Mouse (Mus musculus) midbrain, postnatal 0 days (tissue): Measurements from ENCODE around the gene Ndrg4. TPM values are rescaled to one million over a fixed set of nuclear protein-coding genes. Genes with fewer than 3 reads are reported as not detected.

Experiments
- ATAC-seq: fragments of 200-750 bp; cut with Nextera tagmentation; 2 replicates; pipeline ENCODE4 v1.8.0; 2017; ENCODE audit warnings: moderate number of reproducible peaks, mild to moderate bottlenecking, moderate TSS enrichment, moderate library complexity; ENCODE audit not compliant: low FRiP score
- DNase-seq: peaks from one replicate; pipeline ENCODE4 v3.0.0-alpha.2; 2015; ENCODE audit warnings: low spot score
- H3K27ac ChIP-seq: fragments of 300-500 bp; sonication (generic); 2 replicates; pipeline ENCODE4 v1.5.1; 2014; ENCODE audit warnings: low read depth, mild to moderate bottlenecking, low read length, mixed read lengths
- H3K27me3 ChIP-seq: fragments of 300-500 bp; sonication (generic); 2 replicates; pipeline ENCODE4 v1.6.1; 2014; ENCODE audit warnings: low read length, control low read depth, mixed read lengths; ENCODE audit not compliant: insufficient read depth
- H3K36me3 ChIP-seq: fragments of 300-500 bp; sonication (generic); 2 replicates; pipeline ENCODE4 v1.6.1; 2014; ENCODE audit warnings: low read length, control low read depth, mixed read lengths; ENCODE audit not compliant: insufficient read depth
- H3K4me1 ChIP-seq: fragments of 300-500 bp; sonication (generic); 2 replicates; pipeline ENCODE4 v1.6.1; 2014; ENCODE audit warnings: mild to moderate bottlenecking, control low read depth, antibody characterized with exemption, low read length, mixed read lengths; ENCODE audit not compliant: insufficient read depth
- H3K4me2 ChIP-seq: fragments of 300-500 bp; sonication (generic); 2 replicates; pipeline ENCODE4 v1.6.1; 2014; ENCODE audit warnings: low read depth, mild to moderate bottlenecking, low read length, mixed read lengths; ENCODE audit not compliant: poor library complexity, severe bottlenecking
- H3K4me3 ChIP-seq: fragments of 300-500 bp; sonication (generic); 2 replicates; pipeline ENCODE4 v1.5.1; 2014; ENCODE audit warnings: low read depth, mild to moderate bottlenecking, low read length, moderate library complexity
- H3K9ac ChIP-seq: fragments of 300-500 bp; sonication (generic); replicated peaks from 2 replicates; pipeline ENCODE4 v1.6.1; 2014; ENCODE audit warnings: mild to moderate bottlenecking, low read length, moderate library complexity, mixed read lengths; ENCODE audit not compliant: poor library complexity, severe bottlenecking
- H3K9me3 ChIP-seq: fragments of 300-500 bp; sonication (generic); 2 replicates; pipeline ENCODE4 v1.6.1; 2016; ENCODE audit warnings: low read length, control low read depth
- CTCF ChIP-seq: IDR thresholded peaks from 2 replicates; pipeline ENCODE4 v1.5.1; 2016; ENCODE audit warnings: antibody characterized with exemption, mild to moderate bottlenecking
- WGBS: fragments of 180-500 bp; shearing (Covaris S2); extraction: QIAGEN DNeasy Blood & Tissue Kit; methylation state at CpG from one replicate; pipeline ENCODE4 v1.1.7; 2014; 5-methylcytosine and 5-hydroxymethylcytosine counted together
- polyA plus RNA-seq: library from polyadenylated mRNA; unstranded; fragments of >200 nt; fragmentation: Nextera tagmentation; extraction: Ambion mirVana; gene quantifications from 2 replicates; pipeline ENCODE4 v1.2.1, GENCODE M21; 2015
- total RNA-seq: library from RNA; depleted of rRNA; stranded (reverse); fragments of >200 nt; gene quantifications from 2 replicates; pipeline ENCODE4 v1.2.3, GENCODE M21; 2014

Gene Ndrg4
- total and polyA plus RNA-seq, 2 experiments from 2014 or later, result 641 to 937 TPM

DNA sequence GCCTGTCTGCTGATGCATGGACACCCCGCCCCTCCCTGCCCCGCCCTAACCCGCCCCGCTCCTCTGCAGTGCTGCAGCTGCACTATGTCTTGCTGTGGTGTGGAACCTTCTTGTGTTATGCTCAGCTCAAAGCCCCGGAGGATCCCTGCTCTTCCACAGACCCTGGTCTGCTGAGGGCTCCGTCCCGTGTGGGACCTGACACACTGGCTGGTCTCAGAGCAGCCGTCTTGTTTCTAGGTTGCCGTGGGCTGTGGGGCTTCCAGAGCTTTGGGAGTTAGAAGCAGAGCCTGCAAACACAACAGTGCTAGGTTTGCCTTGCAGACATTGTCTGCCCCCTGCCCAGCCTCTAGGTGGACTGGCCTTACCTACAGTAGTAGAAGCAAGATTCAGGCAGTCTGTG, 35.6 kb downstream of the Ndrg4 start:
- TF ChIP-seq CTCF, result no peak
- Histone ChIP-seq H3K27ac (no peak overlapping the region), H3K4me3 (no peak overlapping the region), H3K36me3 (peaks cover 63% of the 10 kb centered on the region), H3K4me1 (peaks cover 3% of the 10 kb centered on the region; the same call in 1 of the 2 replicates), H3K4me2 (no peak overlapping the region), H3K9ac (no peak overlapping the region), H3K27me3 (no peaks in the 10 kb centered on the region), H3K9me3 (no peaks in the 10 kb centered on the region)
- ATAC-seq, result no peak
- DNase-seq, result no peak
- 87% methylated on average over 9 of the region's 9 CpGs for WGBS

DNA sequence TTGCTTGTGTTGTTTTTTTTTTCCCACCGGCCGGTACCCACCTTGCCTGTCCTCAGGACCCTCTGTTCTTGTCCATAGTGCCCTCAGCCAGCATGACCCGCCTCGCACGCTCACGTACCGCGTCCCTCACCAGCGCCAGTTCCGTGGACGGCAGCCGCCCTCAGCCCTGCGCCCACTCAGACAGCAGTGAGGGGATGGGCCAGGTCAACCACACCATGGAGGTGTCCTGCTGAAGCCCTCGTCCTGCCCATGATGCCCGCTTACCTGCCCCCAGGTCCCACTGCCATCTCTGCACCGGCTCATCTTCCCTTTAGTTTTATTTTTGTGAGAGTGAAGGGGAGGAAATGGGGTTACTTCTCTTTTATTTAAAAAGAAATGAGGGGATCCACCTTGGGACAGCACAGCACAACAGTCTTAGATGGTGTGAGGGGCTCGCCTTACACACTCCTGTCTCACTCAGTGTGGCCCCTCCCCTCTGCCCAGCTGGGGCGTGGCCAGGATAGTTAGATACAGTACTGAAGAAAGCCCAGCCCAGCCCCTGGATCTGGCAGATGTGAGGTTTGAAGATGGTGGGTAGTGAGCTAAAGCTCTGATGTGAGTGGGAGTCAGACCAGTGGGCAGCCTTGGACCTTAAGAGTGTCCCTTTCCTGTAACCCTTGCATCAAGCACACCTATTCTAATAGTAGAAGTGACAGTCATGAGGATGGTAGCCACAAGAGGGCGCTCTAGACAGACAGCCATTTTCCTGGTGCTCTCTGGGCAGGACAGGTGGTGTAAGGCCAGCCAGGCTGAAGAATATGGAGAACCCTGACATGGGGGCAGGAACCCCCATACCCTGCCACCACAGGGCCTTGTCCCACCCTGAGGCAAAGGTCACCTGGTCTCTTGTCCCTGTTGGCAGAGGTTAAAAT, 36.6 kb downstream of the Ndrg4 start:
- 80% methylated on average over 19 of the region's 19 CpGs for WGBS
- Histone ChIP-seq H3K4me3 (no peak overlapping the region), H3K9ac (no peak overlapping the region), H3K9me3 (no peaks in the 10 kb centered on the region), H3K36me3 (peaks cover 55% of the 10 kb centered on the region), H3K27me3 (no peaks in the 10 kb centered on the region), H3K27ac (no peak overlapping the region), H3K4me1 (peaks cover 3% of the 10 kb centered on the region; the same call in 1 of the 2 replicates), H3K4me2 (no peak overlapping the region)
- DNase-seq (peak; percentile 67), ATAC-seq (peak; percentile 14; the same call in 1 of the 2 replicates)
- peak; percentile 86 for TF ChIP-seq CTCF

DNA sequence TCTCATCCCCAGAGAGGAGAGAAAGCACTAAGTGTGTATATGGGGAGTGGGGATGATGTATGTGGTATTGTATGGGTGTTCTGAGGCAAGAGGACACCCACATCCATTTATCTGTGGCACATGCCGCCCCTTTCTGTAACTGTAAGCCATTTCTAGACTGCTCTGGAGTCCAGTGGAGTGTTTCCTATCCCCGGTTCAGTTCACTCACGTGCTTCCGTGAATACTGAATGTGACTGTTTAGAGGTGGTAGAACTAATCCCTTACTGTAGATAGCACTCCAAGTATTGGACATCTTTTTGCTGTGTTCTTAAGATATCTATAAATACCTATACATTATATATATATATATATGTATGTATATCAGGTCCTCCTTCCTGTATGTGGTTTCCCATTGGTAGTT, 37.6 kb downstream of the Ndrg4 start:
- Histone ChIP-seq H3K4me1 (peaks cover 3% of the 10 kb centered on the region; the same call in 1 of the 2 replicates), H3K9me3 (no peaks in the 10 kb centered on the region), H3K27ac (no peak overlapping the region), H3K27me3 (no peaks in the 10 kb centered on the region), H3K9ac (no peak overlapping the region), H3K36me3 (peaks cover 49% of the 10 kb centered on the region), H3K4me2 (no peak overlapping the region), H3K4me3 (no peak overlapping the region)
- no peak for DNase-seq
- no peak for ATAC-seq
- no peak for TF ChIP-seq CTCF
- 89% methylated on average over 4 of the region's 4 CpGs for WGBS

DNA sequence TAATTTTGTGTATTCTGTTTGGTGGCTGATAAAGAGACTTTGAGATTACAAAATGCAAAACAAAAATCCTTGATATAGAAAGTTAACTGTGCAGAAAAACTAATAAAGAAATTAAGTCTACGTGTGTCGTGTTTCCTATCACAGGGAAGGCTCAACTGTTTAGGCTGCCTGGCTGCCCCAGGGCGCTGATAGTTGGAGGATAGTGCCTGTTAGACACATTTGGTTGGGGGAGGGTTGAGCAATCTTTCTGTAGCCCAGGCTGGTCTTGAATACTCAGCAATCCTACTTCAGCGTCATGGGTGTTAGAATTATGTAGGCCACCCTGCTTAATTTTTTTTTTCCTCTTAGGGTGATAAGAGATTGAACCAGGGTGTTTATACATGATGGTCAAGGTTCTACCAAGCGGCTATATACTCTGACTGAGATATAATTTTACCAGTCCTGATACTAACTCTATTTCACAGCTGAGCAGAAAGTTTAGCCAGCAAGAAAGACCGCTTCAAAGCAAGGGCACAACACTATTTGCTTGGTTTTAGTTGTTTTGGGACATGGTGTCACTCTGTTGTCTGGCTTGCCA, 38.1 kb downstream of the Ndrg4 start:
- Histone ChIP-seq H3K4me2 (peak overlapping the region; percentile 95), H3K4me1 (peaks cover 3% of the 10 kb centered on the region; the same call in 1 of the 2 replicates), H3K4me3 (peak overlapping the region; percentile 79; the same call in 1 of the 2 replicates), H3K27me3 (no peaks in the 10 kb centered on the region), H3K9ac (no peak overlapping the region), H3K9me3 (no peaks in the 10 kb centered on the region), H3K27ac (no peak overlapping the region), H3K36me3 (peaks cover 48% of the 10 kb centered on the region)
- WGBS, result 88% methylated on average over 6 of the region's 6 CpGs
- no peak for ATAC-seq
- DNase-seq, result no peak
- TF ChIP-seq CTCF, result no peak

DNA sequence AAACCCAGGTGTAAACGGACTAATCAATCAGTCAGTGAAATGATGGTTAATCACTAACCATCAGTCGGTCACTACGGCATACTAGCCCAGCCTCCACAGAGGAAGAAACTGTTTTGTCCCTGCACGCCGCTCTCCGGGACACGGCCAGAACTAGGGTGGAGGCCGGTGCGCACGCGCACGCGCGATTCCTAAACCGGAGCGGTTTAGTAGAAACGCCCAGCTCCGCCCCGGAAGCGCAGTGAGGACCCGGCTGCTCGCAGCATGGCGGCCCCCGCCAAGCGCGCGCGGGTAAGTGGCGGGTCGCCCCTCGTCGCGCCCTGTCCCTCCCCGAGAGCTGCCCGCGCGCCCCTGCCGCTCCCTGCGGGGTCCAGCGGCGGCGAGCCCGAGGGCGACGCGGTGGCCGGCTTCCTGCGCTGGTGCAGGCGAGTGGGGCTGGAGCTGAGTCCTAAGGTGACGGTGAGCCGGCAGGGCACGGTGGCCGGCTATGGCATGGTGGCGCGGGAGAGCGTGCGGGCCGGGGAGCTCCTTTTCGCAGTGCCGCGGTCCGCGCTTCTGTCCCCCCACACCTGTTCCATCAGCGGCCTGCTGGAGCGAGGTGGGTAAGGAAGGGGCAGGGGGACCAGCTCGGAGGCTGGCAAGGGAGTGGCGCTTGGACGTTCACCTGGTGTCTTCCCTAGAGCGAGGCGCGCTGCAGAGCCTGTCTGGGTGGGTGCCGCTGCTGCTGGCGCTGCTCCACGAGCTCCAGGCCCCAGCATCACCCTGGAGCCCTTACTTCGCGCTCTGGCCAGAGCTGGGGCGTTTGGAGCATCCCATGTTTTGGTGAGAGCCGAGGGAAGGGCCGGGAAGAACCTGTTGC, 39.1 kb downstream of the Ndrg4 start, which contains the start of gene Setd6:
Setd6 (plus strand) TSS at position 206 of the 856 bp plus-strand sequence.
- H3K4me1 ChIP-seq, result peaks cover 3% of the 10 kb centered on the region; the same call in 1 of the 2 replicates
- H3K4me2 ChIP-seq, result peak within 1 kb of the TSS; percentile 95
- peaks cover 43% of the 10 kb centered on the region for H3K36me3 ChIP-seq
- peak within 1 kb of the TSS; percentile 79 for H3K4me3 ChIP-seq
- DNase-seq (peak; percentile 93), ATAC-seq (peak; percentile 77)
- H3K9me3 ChIP-seq, result no peaks in the 10 kb centered on the region
- no peak for TF ChIP-seq CTCF
- H3K9ac ChIP-seq, result peak within 1 kb of the TSS; percentile 68
- WGBS, result 1% methylated on average over 68 of the region's 79 CpGs
- H3K27ac ChIP-seq, result peak within 1 kb of the TSS; percentile 52
- no peaks in the 10 kb centered on the region for H3K27me3 ChIP-seq
